Mouse (Mus musculus) heart, embryonic 12.5 days (tissue): ENCODE results near the gene Extl1. TPM values are rescaled to one million over a fixed set of nuclear protein-coding genes. Genes with fewer than 3 reads are reported as not detected.
"Not testable (repeated sequence)": the region's sequence is repeated elsewhere in the genome, so short reads cannot be mapped to it uniquely, and the experiment has no call there.

ENCODE experiments used
- ATAC-seq: fragments of 200-750 bp; cut with Nextera tagmentation; 2 replicates; pipeline ENCODE4 v1.8.0; 2017; ENCODE audit warnings: moderate TSS enrichment, moderate library complexity; ENCODE audit not compliant: insufficient number of reproducible peaks, low FRiP score
- H3K27ac ChIP-seq: fragments of 300-500 bp; sonication (generic); 2 replicates; pipeline ENCODE4 v1.5.1; 2016; ENCODE audit warnings: mild to moderate bottlenecking, moderate library complexity; ENCODE audit not compliant: poor library complexity, severe bottlenecking
- H3K27me3 ChIP-seq: fragments of 300-500 bp; sonication (generic); replicated peaks from 2 replicates; pipeline ENCODE4 v1.6.1; 2016; ENCODE audit warnings: mild to moderate bottlenecking, moderate library complexity
- H3K36me3 ChIP-seq: fragments of 300-500 bp; sonication (generic); 2 replicates; pipeline ENCODE4 v1.6.1; 2016; ENCODE audit warnings: mild to moderate bottlenecking, moderate library complexity
- H3K4me1 ChIP-seq: fragments of 300-500 bp; sonication (generic); replicated peaks from 2 replicates; pipeline ENCODE4 v1.6.1; 2016; ENCODE audit warnings: mild to moderate bottlenecking
- H3K4me2 ChIP-seq: fragments of 300-500 bp; sonication (generic); 2 replicates; pipeline ENCODE4 v1.6.1; 2016; ENCODE audit warnings: mild to moderate bottlenecking, moderate library complexity
- H3K4me3 ChIP-seq: fragments of 300-500 bp; sonication (generic); 2 replicates; pipeline ENCODE4 v1.5.1; 2016; ENCODE audit warnings: mild to moderate bottlenecking
- H3K9ac ChIP-seq: fragments of 300-500 bp; sonication (generic); 2 replicates; pipeline ENCODE4 v1.6.1; 2016; ENCODE audit warnings: mild to moderate bottlenecking, moderate library complexity
- H3K9me3 ChIP-seq: fragments of 300-500 bp; sonication (generic); replicated peaks from 2 replicates; pipeline ENCODE4 v1.6.1; 2016; ENCODE audit warnings: mild to moderate bottlenecking, moderate library complexity
- WGBS: fragments of 180-500 bp; shearing (Covaris S2); methylation state at CpG from one replicate; pipeline ENCODE4 v1.1.7; 2016; 5-methylcytosine and 5-hydroxymethylcytosine counted together
- polyA plus RNA-seq: library from polyadenylated mRNA; unstranded; fragments of >200 nt; fragmentation: Nextera tagmentation; extraction: Ambion mirVana; gene quantifications from 2 replicates; pipeline ENCODE4 v1.2.1, GENCODE M21; 2016

Extl1 gene
- polyA plus RNA-seq = 3.1 TPM in 2 replicates

DNA sequence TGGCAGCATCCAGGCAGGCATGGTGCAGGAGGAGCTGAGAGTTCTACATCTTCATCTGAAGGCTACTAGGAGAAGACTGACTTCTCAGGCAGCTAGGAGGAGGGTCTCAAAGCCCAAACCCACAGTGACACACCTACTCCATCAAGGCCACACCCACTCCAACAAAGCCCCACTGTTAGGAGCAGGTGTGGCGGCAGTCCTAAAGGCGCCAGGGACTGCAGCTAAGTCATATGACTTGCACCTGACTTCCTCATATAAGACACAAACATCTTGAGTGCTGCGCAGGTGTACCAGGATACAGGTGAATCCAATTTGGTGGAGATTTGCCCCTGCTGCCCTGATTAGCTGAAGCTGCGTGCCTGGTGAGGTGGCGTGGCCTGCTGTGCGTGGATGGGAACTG, at the start of gene Extl1:
TSS of gene Extl1 (minus strand) at position 101 of the 400 bp plus-strand sequence.
- H3K27me3 ChIP-seq, H3K9ac ChIP-seq, H3K36me3 ChIP-seq, H3K9me3 ChIP-seq, ATAC-seq, H3K4me2 ChIP-seq, H3K4me3 ChIP-seq, H3K4me1 ChIP-seq, H3K27ac ChIP-seq: not testable (repeated sequence)
- WGBS = 98% methylated on average over 3 of the region's 6 CpGs

DNA sequence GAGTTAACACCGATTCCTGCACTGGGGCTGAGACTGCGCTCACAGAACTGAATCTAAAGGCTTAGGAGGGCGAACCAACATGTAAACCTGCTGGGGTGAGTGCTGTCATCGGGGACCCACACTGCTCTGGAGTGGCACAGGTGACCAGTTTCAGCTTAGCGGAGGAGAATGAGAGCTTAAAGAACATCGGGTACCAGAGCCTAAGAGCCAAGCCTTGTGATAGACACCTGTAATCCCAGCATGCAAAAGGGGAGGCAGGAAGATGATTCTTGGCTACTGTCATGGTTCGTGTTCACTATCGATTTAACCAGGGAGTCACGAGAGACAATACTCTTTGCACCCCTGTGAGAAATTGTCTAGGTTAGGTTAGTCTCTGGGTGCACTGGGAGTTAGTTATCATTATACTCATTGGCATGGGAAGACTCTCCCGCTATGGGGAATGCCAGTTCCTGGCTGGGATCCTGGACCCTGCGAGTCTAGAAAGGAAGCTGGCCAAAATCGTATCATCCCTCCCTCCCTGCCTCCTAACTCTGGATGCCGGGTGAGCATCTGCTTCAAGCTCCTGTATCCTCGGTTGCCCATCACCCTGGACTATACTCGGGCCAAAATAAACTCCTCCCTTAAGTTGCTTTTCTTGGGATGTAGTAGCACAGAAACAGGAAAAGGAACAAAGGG, 49.2 kb upstream of the Extl1 start:
- Histone ChIP-seq H3K9ac (no peak overlapping the region), H3K4me2 (no peak overlapping the region), H3K27ac (no peak overlapping the region), H3K4me3 (no peak overlapping the region), H3K36me3 (no peaks in the 10 kb centered on the region), H3K9me3 (no peaks in the 10 kb centered on the region), H3K27me3 (no peaks in the 10 kb centered on the region), H3K4me1 (no peaks in the 10 kb centered on the region)
- no peak for ATAC-seq
- 79% methylated on average over 15 of the region's 15 CpGs for WGBS

- Histone ChIP-seq H3K4me1 (no peaks in the 10 kb centered on the region), H3K36me3 (peaks cover 7% of the 10 kb centered on the region), H3K9ac (no peak overlapping the region), H3K27ac (no peak overlapping the region), H3K4me2 (no peak overlapping the region), H3K9me3 (no peaks in the 10 kb centered on the region), H3K27me3 (no peaks in the 10 kb centered on the region), H3K4me3 (no peak overlapping the region)
- WGBS = 46% methylated on average over 23 of the region's 23 CpGs
- no peak for ATAC-seq
Observed at GRCm38 (mm10) chr4:134430381-134431004, 46.8 kb upstream of the Extl1 start.

DNA sequence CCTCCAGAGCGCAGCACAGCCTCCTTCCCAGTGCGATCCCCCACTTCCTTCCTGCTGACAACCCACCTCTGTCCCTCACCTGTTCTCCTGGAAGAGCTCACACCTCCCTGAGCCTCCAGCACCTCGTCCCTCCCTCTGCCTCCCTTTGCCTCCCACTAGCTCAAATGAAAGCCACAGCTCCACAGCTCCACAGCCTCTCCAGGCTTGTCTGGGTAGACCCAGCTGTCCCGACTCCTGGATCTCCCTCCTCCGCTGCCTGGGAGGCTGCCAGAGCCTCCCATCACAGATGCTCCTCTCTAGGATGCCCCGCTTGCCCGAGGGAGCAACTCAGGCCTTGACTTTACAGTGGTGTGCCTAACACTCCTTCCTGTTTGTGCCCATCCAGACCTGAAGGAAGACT, 41.4 kb upstream of the Extl1 start:
- peaks cover 25% of the 10 kb centered on the region for H3K36me3 ChIP-seq
- H3K4me1 ChIP-seq = no peaks in the 10 kb centered on the region
- 63% methylated on average over 7 of the region's 7 CpGs for WGBS
- no peak overlapping the region for H3K27ac ChIP-seq
- no peak overlapping the region for H3K9ac ChIP-seq
- no peaks in the 10 kb centered on the region for H3K9me3 ChIP-seq
- no peak overlapping the region for H3K4me3 ChIP-seq
- no peak overlapping the region for H3K4me2 ChIP-seq
- H3K27me3 ChIP-seq = no peaks in the 10 kb centered on the region
- ATAC-seq = no peak

GRCm38 (mm10) chr4:134423949-134424348, 40.3 kb upstream of the Extl1 start:
- H3K36me3 ChIP-seq = peaks cover 27% of the 10 kb centered on the region
- H3K9ac ChIP-seq = no peak overlapping the region
- no peak overlapping the region for H3K27ac ChIP-seq
- no peak overlapping the region for H3K4me2 ChIP-seq
- no peak overlapping the region for H3K4me3 ChIP-seq
- WGBS = 87% methylated on average over 7 of the region's 7 CpGs
- no peaks in the 10 kb centered on the region for H3K9me3 ChIP-seq
- no peak for ATAC-seq
- H3K4me1 ChIP-seq = no peaks in the 10 kb centered on the region
- no peaks in the 10 kb centered on the region for H3K27me3 ChIP-seq

GRCm38 (mm10) chr4:134421971-134422370, 38.3 kb upstream of the Extl1 start:
- Histone ChIP-seq H3K4me3 (no peak overlapping the region), H3K4me1 (peaks cover 4% of the 10 kb centered on the region), H3K9ac (no peak overlapping the region), H3K9me3 (no peaks in the 10 kb centered on the region; the same call in 1 of the 2 replicates), H3K4me2 (no peak overlapping the region), H3K27me3 (no peaks in the 10 kb centered on the region), H3K27ac (no peak overlapping the region), H3K36me3 (peaks cover 42% of the 10 kb centered on the region)
- 63% methylated on average over 11 of the region's 11 CpGs for WGBS
- ATAC-seq = no peak

DNA sequence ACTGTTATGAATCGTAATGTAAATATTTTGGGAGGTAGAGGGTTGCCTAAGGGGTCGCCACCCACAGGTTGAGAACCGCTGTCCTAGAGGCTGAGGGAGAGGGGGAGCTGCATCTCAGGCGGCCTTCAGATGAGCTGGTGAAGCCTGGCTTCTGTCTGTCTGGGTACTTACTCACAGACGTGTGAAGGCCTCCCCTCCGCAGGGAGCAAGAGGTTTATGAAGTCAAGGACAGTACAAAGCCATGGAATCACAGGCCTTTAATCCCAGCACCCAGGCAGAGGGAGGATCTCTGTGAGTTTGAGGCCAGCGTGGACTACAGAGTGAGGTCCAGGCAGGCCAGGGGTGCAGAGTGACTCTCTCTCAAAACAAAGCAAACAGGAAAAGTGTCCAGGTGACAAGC, 33.5 kb upstream of the Extl1 start:
- H3K9ac ChIP-seq = no peak overlapping the region
- H3K4me2 ChIP-seq = 0 out of 2 replicates have a peak overlapping the region, but pooled peaks have one; percentile 16
- H3K9me3 ChIP-seq = no peaks in the 10 kb centered on the region; the same call in 1 of the 2 replicates
- peaks cover 23% of the 10 kb centered on the region for H3K4me1 ChIP-seq
- H3K4me3 ChIP-seq = no peak overlapping the region
- no peaks in the 10 kb centered on the region for H3K27me3 ChIP-seq
- peaks cover 42% of the 10 kb centered on the region for H3K36me3 ChIP-seq
- 58% methylated on average over 7 of the region's 7 CpGs for WGBS
- no peak for ATAC-seq
- H3K27ac ChIP-seq = no peak overlapping the region

- H3K9ac ChIP-seq = no peak overlapping the region; the same call in 1 of the 2 replicates
- peaks cover 42% of the 10 kb centered on the region for H3K36me3 ChIP-seq
- 59% methylated on average over 15 of the region's 15 CpGs for WGBS
- peaks cover 24% of the 10 kb centered on the region for H3K4me1 ChIP-seq
- H3K4me2 ChIP-seq = peak overlapping the region; percentile 16; the same call in 1 of the 2 replicates
- no peaks in the 10 kb centered on the region for H3K27me3 ChIP-seq
- H3K27ac ChIP-seq = peak overlapping the region; percentile 26; the same call in 1 of the 2 replicates
- H3K4me3 ChIP-seq = no peak overlapping the region
- no peaks in the 10 kb centered on the region; the same call in 1 of the 2 replicates for H3K9me3 ChIP-seq
- ATAC-seq = no peak
Observed at GRCm38 (mm10) chr4:134416602-134417001, 33.0 kb upstream of the Extl1 start.

DNA sequence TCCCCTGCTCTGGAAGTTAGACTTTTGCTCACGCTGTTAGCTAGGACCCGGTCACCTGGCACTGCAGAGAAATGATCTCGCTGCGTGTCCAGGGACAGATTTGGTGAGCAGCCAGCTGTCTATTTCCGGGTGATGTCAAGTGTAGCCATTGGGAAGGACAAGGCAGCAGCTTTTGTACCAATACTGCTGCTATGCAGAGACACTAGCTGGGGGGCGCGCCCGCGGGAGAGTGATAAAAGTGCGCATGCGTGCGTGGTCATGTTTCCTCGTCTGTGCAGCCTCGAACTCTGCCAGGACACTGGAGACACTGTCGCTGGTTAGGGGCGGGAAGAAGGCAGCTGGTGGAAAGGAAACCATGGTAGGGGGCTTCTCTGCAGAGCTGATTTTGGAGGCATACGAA, 32.5 kb upstream of the Extl1 start:
- no peak for ATAC-seq
- Histone ChIP-seq H3K4me3 (no peak overlapping the region), H3K27me3 (no peaks in the 10 kb centered on the region), H3K27ac (peak overlapping the region; percentile 26; the same call in 1 of the 2 replicates), H3K4me2 (peak overlapping the region; percentile 16; the same call in 1 of the 2 replicates), H3K9ac (no peak overlapping the region; the same call in 1 of the 2 replicates), H3K36me3 (peaks cover 42% of the 10 kb centered on the region), H3K4me1 (peaks cover 24% of the 10 kb centered on the region), H3K9me3 (no peaks in the 10 kb centered on the region; the same call in 1 of the 2 replicates)
- 64% methylated on average over 17 of the region's 17 CpGs for WGBS

GRCm38 (mm10) chr4:134409286-134409685, 25.6 kb upstream of the Extl1 start:
- Histone ChIP-seq H3K4me3 (no peak overlapping the region), H3K27me3 (no peaks in the 10 kb centered on the region), H3K4me1 (peaks cover 18% of the 10 kb centered on the region), H3K27ac (no peak overlapping the region), H3K36me3 (peaks cover 33% of the 10 kb centered on the region), H3K9me3 (peaks cover 4% of the 10 kb centered on the region; the same call in 1 of the 2 replicates), H3K4me2 (no peak overlapping the region), H3K9ac (no peak overlapping the region)
- 63% methylated on average over 5 of the region's 5 CpGs for WGBS
- no peak for ATAC-seq

DNA sequence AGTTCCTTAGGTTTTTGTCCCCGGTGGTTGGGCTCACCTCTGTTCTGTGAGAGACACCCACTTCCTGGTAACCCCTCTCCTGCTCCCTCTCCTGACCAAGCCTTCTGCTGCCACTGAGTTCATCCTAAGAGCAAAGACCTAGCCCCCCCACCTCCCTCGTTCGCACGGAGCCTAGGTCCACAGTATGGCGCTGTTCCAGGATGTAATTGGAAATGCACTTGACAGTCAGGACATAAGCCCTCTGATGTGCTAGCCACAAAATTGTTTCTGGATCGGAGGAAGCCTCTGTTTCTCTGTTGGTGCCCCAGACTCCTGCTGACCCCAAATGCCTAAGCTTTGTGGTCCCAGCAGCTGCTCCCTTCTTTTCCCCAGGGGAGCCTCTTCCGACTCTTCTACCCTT, 20.1 kb upstream of the Extl1 start:
- Histone ChIP-seq H3K4me1 (peaks cover 45% of the 10 kb centered on the region), H3K36me3 (0 out of 2 replicates have a peak, but pooled peaks cover 8% of the 10 kb centered on the region), H3K4me3 (no peak overlapping the region), H3K9ac (0 out of 2 replicates have a peak overlapping the region, but pooled peaks have one; percentile 23), H3K27ac (no peak overlapping the region), H3K4me2 (no peak overlapping the region), H3K9me3 (no peaks in the 10 kb centered on the region), H3K27me3 (no peaks in the 10 kb centered on the region)
- ATAC-seq = no peak
- WGBS = 52% methylated on average over 7 of the region's 7 CpGs
